Mouse (Mus musculus): ENCODE measurements around the gene Arsb. TPM values are rescaled to one million over a fixed set of nuclear protein-coding genes. Genes with fewer than 3 reads are reported as not detected.
"Not testable (repeated sequence)": the region's sequence is repeated elsewhere in the genome, so short reads cannot be mapped to it uniquely, and the experiment has no call there.

Arsb gene
- polyA plus RNA-seq, 1 experiment from 2014 or later = 11.2 TPM

DNA sequence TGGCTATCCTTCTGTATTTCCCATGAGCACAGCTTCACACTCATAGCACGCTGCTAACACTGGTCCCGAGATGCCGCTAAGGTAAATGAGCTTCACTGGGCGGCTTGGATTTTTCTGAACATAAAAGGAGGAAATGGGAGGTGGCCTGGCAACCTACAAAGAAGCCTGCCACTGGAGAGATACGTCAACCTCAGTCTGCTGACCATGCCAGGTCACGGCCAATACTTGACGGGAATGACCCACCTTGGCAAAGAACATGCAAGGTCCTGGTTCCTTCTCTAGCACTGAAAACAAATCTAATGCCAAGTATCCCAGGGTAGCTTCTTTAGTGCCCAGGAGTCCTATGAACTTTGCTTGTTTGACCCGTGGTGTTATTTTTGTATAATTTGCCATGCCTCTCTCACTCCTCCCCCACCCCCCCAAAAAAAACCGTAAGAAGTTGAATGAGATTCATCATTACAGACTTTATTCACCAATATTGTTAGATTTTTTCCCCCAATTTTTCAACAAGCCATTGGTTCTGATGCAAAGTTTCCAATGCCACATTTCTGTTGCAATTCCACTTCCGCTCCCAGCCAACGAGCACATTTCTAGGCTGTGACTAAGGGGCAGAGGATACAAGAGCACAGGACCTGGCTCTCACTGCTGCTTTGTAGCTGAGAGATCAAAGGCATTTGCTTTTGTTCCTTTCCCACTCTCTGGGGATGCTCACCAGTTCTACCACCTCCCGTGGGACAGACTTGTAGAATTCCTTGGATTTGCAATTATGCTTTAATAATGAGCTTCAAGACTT, 207.5 kb downstream of the Arsb start:
- Histone ChIP-seq H3K4me3 (ENCODE audit: low read length) (no peak overlapping the region), H3K4me2 (ENCODE audit: low read depth, low read length) (no peak overlapping the region), H3K36me3 (ENCODE audit: control insufficient read depth, insufficient read depth, low read length) (no peaks in the 10 kb centered on the region), H3K27me3 (replicated peaks; ENCODE audit: control insufficient read depth, insufficient read depth, low read length) (no peaks in the 10 kb centered on the region), H3K9me3 (ENCODE audit: control insufficient read depth, low read length) (no peaks in the 10 kb centered on the region), H3K4me1 (ENCODE audit: control insufficient read depth, insufficient read depth, low read length) (no peaks in the 10 kb centered on the region), H3K9ac (ENCODE audit: low read depth, low read length) (no peak overlapping the region), H3K27ac (ENCODE audit: low read length) (no peak overlapping the region)
- 80% methylated on average over 12 of the region's 12 CpGs for WGBS
- no peak for ATAC-seq

DNA sequence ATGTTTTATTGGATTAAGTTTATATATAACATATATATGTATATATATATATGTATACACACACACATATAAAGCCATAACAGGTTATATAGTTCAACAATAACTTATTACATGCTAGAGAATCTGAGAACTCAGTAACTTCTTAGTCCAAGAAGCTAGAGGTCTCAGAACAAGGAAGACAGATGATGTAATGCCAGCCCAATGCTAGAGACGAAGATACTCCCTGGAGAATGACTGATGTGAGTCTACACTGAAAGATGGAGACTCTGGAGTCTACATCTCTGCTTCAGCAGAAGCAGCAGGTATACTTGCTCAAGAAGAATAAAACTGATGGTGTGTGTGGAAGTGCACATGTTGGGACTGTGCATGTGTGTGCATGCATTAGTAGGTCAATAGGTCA, 208.3 kb downstream of the Arsb start:
- Histone ChIP-seq H3K27ac (ENCODE audit: low read length) (no peak overlapping the region), H3K4me1 (ENCODE audit: control insufficient read depth, insufficient read depth, low read length) (no peaks in the 10 kb centered on the region), H3K9ac (ENCODE audit: low read depth, low read length) (no peak overlapping the region), H3K4me3 (ENCODE audit: low read length) (no peak overlapping the region), H3K27me3 (replicated peaks; ENCODE audit: control insufficient read depth, insufficient read depth, low read length) (no peaks in the 10 kb centered on the region), H3K4me2 (ENCODE audit: low read depth, low read length) (no peak overlapping the region), H3K36me3 (ENCODE audit: control insufficient read depth, insufficient read depth, low read length) (no peaks in the 10 kb centered on the region), H3K9me3 (ENCODE audit: control insufficient read depth, low read length) (no peaks in the 10 kb centered on the region)
- WGBS = 78% methylated on average over 1 of the region's 1 CpGs
- ATAC-seq = no peak

DNA sequence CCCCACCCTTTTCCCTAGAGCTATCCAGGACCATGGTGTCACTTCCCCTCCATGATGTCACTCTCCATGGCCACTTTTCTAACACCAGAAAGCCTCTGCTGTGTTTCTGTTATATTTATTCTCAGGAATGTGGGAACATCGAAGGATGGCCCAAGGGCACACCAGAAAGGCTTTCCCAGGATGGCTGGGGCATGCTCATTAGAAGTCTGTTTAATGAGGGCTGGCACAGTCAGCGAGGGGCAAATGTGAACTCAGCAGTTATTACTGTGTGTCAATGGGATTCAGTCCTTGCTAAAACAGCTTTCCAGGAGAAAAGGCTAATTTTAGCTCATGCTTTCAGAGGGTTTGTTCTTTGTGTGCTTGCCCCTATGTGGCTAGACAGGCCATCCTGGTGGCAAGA, 213.1 kb downstream of the Arsb start:
- no peaks in the 10 kb centered on the region for H3K36me3 ChIP-seq (ENCODE audit: control insufficient read depth, insufficient read depth, low read length)
- H3K4me2 ChIP-seq (ENCODE audit: low read depth, low read length) = no peak overlapping the region
- H3K9me3 ChIP-seq (ENCODE audit: control insufficient read depth, low read length) = no peaks in the 10 kb centered on the region
- 85% methylated on average over 2 of the region's 2 CpGs for WGBS
- H3K9ac ChIP-seq (ENCODE audit: low read depth, low read length) = no peak overlapping the region
- no peak overlapping the region for H3K27ac ChIP-seq (ENCODE audit: low read length)
- no peaks in the 10 kb centered on the region for H3K27me3 ChIP-seq (replicated peaks; ENCODE audit: control insufficient read depth, insufficient read depth, low read length)
- ATAC-seq = no peak
- no peak overlapping the region for H3K4me3 ChIP-seq (ENCODE audit: low read length)
- peaks cover 2% of the 10 kb centered on the region; the same call in 1 of the 2 replicates for H3K4me1 ChIP-seq (ENCODE audit: control insufficient read depth, insufficient read depth, low read length)

DNA sequence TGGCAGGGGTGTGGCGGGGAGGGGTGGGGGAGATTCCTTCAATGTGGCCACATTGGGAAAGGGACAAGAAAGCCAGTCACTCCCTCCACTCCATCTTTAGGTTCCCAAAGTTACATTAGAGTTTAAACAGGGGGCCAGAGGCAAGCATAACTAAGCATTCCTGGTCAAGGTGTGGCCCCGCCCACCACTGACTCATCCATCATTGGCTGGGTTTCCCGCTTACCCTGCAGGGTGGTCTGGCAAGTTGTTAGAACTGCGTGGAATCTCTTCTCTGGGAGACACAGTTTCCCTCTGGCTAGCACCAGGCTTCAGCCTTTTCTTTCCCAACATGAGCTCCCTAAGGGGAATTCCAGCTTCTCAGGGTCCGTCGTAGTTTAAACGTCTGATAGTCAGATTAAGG, 213.8 kb downstream of the Arsb start:
- no peak overlapping the region for H3K4me2 ChIP-seq (ENCODE audit: low read depth, low read length)
- no peaks in the 10 kb centered on the region for H3K27me3 ChIP-seq (replicated peaks; ENCODE audit: control insufficient read depth, insufficient read depth, low read length)
- no peak for ATAC-seq
- no peak overlapping the region for H3K27ac ChIP-seq (ENCODE audit: low read length)
- H3K9me3 ChIP-seq (ENCODE audit: control insufficient read depth, low read length) = no peaks in the 10 kb centered on the region
- no peak overlapping the region for H3K9ac ChIP-seq (ENCODE audit: low read depth, low read length)
- no peak overlapping the region for H3K4me3 ChIP-seq (ENCODE audit: low read length)
- H3K36me3 ChIP-seq (ENCODE audit: control insufficient read depth, insufficient read depth, low read length) = no peaks in the 10 kb centered on the region
- WGBS = 74% methylated on average over 7 of the region's 7 CpGs
- H3K4me1 ChIP-seq (ENCODE audit: control insufficient read depth, insufficient read depth, low read length) = peaks cover 2% of the 10 kb centered on the region; the same call in 1 of the 2 replicates

DNA sequence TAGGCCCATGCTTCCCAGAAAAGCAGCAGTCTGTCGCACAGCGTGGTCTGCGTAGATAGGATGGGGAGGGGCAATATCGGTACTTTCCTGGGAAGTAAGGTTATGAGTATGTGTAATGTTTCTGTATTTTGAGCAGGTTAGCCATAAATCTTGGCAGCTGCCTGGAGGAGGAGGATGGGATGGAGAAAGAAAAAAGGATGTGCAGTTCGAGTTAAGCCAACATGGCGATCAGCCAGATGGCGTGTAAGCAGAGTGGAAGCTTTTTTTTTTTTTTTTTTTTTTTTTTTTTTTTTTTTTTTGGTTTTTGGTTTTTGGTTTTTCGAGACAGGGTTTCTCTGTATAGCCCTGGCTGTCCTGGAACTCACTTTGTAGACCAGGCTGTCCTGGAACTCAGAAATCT, 214.3 kb downstream of the Arsb start:
- ATAC-seq; H3K9me3 ChIP-seq (ENCODE audit: control insufficient read depth, low read length); H3K27me3 ChIP-seq (replicated peaks; ENCODE audit: control insufficient read depth, insufficient read depth, low read length); H3K27ac ChIP-seq (ENCODE audit: low read length); H3K4me3 ChIP-seq (ENCODE audit: low read length); H3K36me3 ChIP-seq (ENCODE audit: control insufficient read depth, insufficient read depth, low read length); H3K4me1 ChIP-seq (ENCODE audit: control insufficient read depth, insufficient read depth, low read length); H3K4me2 ChIP-seq (ENCODE audit: low read depth, low read length); H3K9ac ChIP-seq (ENCODE audit: low read depth, low read length): not testable (repeated sequence)
- 88% methylated on average over 8 of the region's 8 CpGs for WGBS

DNA sequence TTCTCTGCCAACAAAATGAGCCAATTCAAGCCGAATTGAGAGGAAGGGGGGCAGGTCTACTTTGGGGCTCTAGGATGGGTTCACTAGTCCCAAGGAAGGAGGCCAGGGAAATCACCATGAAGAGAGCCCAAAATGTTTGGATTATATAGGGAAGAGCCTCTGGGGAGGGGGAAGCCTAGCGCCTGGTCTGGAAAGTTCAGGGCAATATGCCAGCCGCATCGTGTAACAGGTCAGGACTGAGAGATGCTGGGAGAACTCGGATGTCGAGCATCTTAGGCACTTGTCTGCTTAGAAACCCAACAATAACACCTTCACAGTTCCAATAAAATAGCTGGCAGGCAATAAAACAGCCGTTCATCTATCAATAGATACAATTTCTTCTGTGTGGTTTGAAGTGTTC, 216.2 kb downstream of the Arsb start:
- WGBS = 60% methylated on average over 7 of the region's 7 CpGs
- no peaks in the 10 kb centered on the region for H3K36me3 ChIP-seq (ENCODE audit: control insufficient read depth, insufficient read depth, low read length)
- ATAC-seq = no peak

DNA sequence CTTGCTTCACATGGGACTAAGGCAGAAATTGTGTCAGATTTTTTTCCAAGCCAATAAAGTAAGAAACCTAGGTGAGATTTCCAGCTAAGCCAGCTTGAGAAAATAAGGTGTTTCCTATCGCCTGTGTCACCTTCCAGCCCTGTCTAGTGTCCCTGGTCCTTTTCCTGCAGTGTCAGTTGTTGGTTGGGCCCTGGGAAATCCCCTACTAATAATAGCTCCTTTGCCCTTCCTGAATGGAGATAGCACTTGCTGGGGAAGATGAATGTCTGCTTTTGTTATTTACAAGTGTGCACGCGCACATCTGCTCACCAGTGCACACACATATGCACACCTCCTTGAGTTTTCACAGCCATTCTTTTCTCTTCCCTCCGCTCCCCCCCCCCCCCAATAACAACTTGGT, 217.8 kb downstream of the Arsb start:
- Histone ChIP-seq H3K9me3 (ENCODE audit: control insufficient read depth, low read length) (0 out of 2 replicates have a peak, but pooled peaks cover 3% of the 10 kb centered on the region), H3K27me3 (replicated peaks; ENCODE audit: control insufficient read depth, insufficient read depth, low read length) (no peaks in the 10 kb centered on the region), H3K4me3 (ENCODE audit: low read length) (no peak overlapping the region), H3K27ac (ENCODE audit: low read length) (no peak overlapping the region), H3K4me2 (ENCODE audit: low read depth, low read length) (no peak overlapping the region), H3K9ac (ENCODE audit: low read depth, low read length) (no peak overlapping the region), H3K4me1 (ENCODE audit: control insufficient read depth, insufficient read depth, low read length) (peaks cover 2% of the 10 kb centered on the region; the same call in 1 of the 2 replicates), H3K36me3 (ENCODE audit: control insufficient read depth, insufficient read depth, low read length) (no peaks in the 10 kb centered on the region)
- 60% methylated on average over 4 of the region's 4 CpGs for WGBS
- ATAC-seq = peak; percentile 52; the same call in 1 of the 2 replicates

More for the DNA sequence above, 216.2 kb downstream of the Arsb start:
- Histone ChIP-seq H3K9me3 (ENCODE audit: control insufficient read depth, low read length) (0 out of 2 replicates have a peak, but pooled peaks cover 3% of the 10 kb centered on the region), H3K27ac (ENCODE audit: low read length) (no peak overlapping the region), H3K9ac (ENCODE audit: low read depth, low read length) (no peak overlapping the region), H3K27me3 (replicated peaks; ENCODE audit: control insufficient read depth, insufficient read depth, low read length) (no peaks in the 10 kb centered on the region), H3K4me1 (ENCODE audit: control insufficient read depth, insufficient read depth, low read length) (peaks cover 2% of the 10 kb centered on the region; the same call in 1 of the 2 replicates), H3K4me2 (ENCODE audit: low read depth, low read length) (no peak overlapping the region), H3K4me3 (ENCODE audit: low read length) (no peak overlapping the region)

DNA sequence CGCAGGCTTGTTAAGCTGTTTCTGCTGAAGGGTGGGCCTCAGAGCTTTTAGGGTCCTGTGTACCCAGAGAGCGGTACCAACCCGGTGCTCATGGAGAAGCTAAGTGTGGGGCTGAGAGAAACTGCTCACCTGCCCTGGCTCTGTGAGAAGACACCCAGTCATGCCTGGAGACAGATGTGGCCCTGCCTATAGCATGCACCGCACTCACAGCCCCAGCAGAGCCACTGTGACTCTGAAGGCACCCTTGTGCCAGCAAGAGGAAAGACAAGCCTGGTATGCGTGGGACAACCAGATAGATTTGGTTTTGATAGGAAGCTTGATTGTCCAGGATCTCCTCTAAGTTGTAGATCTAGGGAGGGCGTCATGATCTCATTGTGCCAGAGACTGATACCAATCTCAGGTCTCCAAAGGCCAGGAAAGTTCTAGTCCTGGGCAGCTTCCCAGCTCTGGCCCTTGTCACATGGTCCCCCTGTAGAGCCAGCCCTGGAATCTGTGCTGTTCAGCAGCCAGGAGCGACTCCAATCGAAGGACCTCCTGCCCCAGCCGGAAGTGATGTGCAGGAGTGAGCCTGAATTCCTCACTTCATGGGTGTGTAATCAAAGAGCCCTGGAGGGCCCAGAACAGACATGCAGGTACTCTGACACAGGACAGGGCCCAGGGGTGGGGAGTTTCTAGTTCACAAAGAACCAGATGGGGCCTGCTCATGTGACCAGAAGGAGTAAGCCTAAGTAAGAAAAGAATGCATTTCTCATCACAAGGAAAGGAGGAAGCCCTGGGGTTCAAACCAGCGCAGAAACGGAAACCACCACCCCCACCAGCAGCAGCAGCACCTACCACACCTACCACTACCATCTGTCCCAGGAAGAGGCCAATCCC, 218.5 kb downstream of the Arsb start:
- Histone ChIP-seq H3K36me3 (ENCODE audit: control insufficient read depth, insufficient read depth, low read length) (no peaks in the 10 kb centered on the region), H3K4me2 (ENCODE audit: low read depth, low read length) (no peak overlapping the region), H3K9ac (ENCODE audit: low read depth, low read length) (no peak overlapping the region), H3K4me3 (ENCODE audit: low read length) (no peak overlapping the region), H3K4me1 (ENCODE audit: control insufficient read depth, insufficient read depth, low read length) (peaks cover 2% of the 10 kb centered on the region; the same call in 1 of the 2 replicates), H3K9me3 (ENCODE audit: control insufficient read depth, low read length) (0 out of 2 replicates have a peak, but pooled peaks cover 3% of the 10 kb centered on the region), H3K27ac (ENCODE audit: low read length) (no peak overlapping the region), H3K27me3 (replicated peaks; ENCODE audit: control insufficient read depth, insufficient read depth, low read length) (no peaks in the 10 kb centered on the region)
- 68% methylated on average over 11 of the region's 11 CpGs for WGBS
- no peak for ATAC-seq

DNA sequence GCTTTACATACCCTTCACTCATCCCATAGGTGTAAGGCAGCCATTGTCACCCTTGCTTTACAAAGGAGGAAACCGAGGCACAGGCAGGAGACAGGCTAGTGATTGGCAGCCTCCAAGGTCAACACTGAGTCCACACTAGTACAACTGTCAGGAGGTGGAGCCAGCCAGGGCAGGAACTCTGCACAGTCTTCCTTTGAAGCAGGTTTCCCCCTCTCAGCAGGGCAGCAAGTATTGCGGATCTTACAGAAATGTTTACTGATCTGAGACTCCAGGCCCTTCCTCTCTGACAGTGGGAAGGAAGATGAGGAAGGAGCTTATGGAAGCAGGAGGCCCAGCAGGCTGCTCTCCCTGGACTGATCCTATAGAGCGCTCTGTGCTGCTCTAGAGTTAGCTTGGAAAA, 219.4 kb downstream of the Arsb start:
- Histone ChIP-seq H3K36me3 (ENCODE audit: control insufficient read depth, insufficient read depth, low read length) (no peaks in the 10 kb centered on the region), H3K4me2 (ENCODE audit: low read depth, low read length) (no peak overlapping the region), H3K27me3 (replicated peaks; ENCODE audit: control insufficient read depth, insufficient read depth, low read length) (no peaks in the 10 kb centered on the region), H3K27ac (ENCODE audit: low read length) (no peak overlapping the region), H3K4me3 (ENCODE audit: low read length) (no peak overlapping the region), H3K9ac (ENCODE audit: low read depth, low read length) (no peak overlapping the region), H3K4me1 (ENCODE audit: control insufficient read depth, insufficient read depth, low read length) (no peaks in the 10 kb centered on the region; the same call in 1 of the 2 replicates), H3K9me3 (ENCODE audit: control insufficient read depth, low read length) (0 out of 2 replicates have a peak, but pooled peaks cover 3% of the 10 kb centered on the region)
- WGBS = 78% methylated on average over 3 of the region's 3 CpGs
- ATAC-seq = no peak

All from intestine, embryonic 16.5 days (tissue).